Mouse (Mus musculus) olfactory bulb, adult 2 months (tissue): ENCODE measurements around the gene M1ap.

Source experiments
- CTCF ChIP-seq: fragments of 200-500 bp; IDR thresholded peaks from 2 replicates; pipeline ENCODE4 v1.5.1; 2012; ENCODE audit warnings: low read depth, mild to moderate bottlenecking, low read length, moderate library complexity; ENCODE audit not compliant: insufficient read depth
- POLR2A ChIP-seq: fragments of 200-500 bp; IDR thresholded peaks from 2 replicates; pipeline ENCODE4 v1.6.1; 2012; ENCODE audit warnings: mild to moderate bottlenecking, low read depth, low read length, moderate library complexity; ENCODE audit not compliant: insufficient read depth

DNA sequence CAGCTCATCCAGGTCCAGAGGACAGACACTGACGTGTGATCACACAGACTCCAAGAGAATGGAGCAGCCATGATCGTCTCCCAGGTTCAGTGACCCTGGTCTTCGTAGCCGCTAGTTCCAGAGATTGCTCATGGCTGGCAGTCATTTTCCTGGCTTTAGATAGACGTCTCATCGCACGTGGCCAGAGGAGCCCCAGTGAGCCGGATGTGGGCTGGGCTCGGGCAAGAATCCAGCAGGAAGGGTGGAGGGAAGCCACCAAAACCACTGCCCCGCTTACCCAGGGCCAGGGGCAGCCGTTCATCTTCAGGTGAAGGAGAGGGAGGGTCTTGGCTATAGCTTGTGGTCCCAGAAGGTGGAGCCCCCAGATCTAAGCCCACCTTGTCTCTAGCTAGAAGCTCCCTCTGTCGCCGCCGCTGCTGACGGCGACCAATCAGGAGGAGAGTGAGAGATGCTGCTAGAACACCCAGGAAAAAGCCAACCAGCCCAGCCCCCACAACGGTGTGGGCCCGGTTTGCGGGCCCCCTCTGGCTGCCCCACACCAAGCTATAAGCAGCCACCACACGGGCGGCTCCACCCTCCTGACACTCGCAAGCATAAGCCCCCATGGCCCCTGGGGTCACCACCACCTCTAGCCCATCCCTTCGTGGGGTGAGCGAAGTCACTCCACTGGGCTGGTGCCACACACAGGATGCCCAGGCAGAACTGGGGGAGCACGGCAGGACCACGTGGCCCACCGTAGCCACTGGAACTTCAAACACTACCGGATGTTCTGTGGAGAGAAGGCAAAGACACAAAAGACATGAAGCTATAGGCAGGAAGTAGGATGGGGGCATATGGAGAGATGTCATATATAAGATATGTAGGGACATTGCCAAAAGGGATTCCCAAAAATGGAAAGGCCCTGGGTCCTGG lies 33.1 kb upstream of the M1ap start:
- TF ChIP-seq POLR2A (no peak), CTCF (no peak)
